Mouse (Mus musculus): Measurements from ENCODE around the gene Prl3b1.

- TF ChIP-seq CTCF (IDR thresholded peaks at IDR 0.05; ENCODE audit: borderline replicate concordance, extremely low read depth, insufficient read depth, insufficient read length) (no peak), POLR2A (IDR thresholded peaks at IDR 0.05; ENCODE audit: borderline replicate concordance, extremely low read depth, insufficient read depth, insufficient read length, poor library complexity, severe bottlenecking) (no peak)
Observed at GRCm38 (mm10) chr13:27259136-27259535, 17.5 kb downstream of the Prl3b1 start, which contains the start of gene Prl3a1.

All from brain, embryonic 14.5 days (tissue).